Mouse (Mus musculus) embryonic fibroblast, embryonic 13.5 days (primary cell): ENCODE results near the gene Flvcr1.

Experiments
- CTCF ChIP-seq: IDR thresholded peaks from 2 replicates; pipeline ENCODE4 v1.5.1; 2011; ENCODE audit warnings: mild to moderate bottlenecking, control low read depth, low read length, moderate library complexity, borderline replicate concordance; ENCODE audit not compliant: insufficient read depth
- POLR2A ChIP-seq: IDR thresholded peaks from 2 replicates; pipeline ENCODE4 v1.6.1; 2011; ENCODE audit warnings: low read depth, mild to moderate bottlenecking, control low read depth, low read length, moderate library complexity

DNA sequence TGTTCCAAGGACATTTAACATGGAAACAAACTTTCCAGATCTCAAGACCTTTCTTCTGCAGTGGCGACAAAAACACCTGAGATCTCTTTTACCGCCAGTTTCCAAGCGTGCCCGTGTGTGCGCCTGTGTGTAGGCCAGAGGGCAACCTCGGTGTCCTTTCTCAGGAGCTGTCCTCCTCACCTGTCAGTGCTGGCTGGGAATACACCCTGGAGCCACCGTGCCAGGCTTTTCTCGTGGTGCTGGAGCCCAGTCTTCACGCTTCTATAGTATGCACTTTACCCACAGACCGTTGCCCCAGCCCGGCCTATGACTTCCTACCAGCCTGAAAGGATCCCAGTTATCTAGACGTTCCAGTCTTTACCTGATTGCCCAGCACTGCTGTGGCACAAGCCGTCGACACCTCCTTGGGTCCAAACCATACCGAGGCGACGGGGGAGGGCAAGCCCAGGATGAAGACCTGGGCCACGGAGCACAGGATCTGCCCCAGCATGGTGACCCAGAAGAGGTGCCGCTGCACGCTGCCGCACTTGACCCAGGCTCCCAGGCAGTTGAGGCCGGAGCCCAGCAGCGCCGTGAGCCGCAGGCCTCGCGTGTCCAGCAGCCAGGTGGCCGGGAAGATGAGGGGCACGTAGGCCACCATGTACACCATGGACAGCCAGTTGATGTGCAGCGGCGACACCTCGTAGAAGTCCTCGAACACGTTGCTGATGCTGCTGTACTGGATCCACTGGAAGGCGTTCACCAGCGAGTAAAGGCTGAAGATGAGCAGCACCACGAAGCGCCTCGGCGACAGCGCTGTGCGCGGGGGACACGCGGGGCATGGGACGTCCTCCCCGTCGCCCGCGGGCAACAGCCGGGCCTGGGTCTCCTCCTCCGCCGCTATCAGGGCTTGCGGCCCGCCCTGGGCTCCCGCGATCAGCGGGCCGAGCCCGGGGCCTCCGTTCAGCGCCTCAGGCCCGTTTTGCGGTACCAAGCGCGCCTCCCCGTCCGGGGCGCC lies 644 bp downstream of the Flvcr1 start:
- TF ChIP-seq CTCF (no peak), POLR2A (no peak; the same call in 1 of the 2 replicates)
